Mouse (Mus musculus): Measurements from ENCODE around the gene Tmem168. TPM values are rescaled to one million over a fixed set of nuclear protein-coding genes. Genes with fewer than 3 reads are reported as not detected.

Tmem168 gene
- total RNA-seq, 1 experiment from 2014 or later, result 30.9 TPM

GRCm38 (mm10) chr6:13586560-13586959 lies 21.3 kb downstream of the Tmem168 start:
- no peak for ATAC-seq (replicated peaks; ENCODE audit: low read depth, poor library complexity, severe bottlenecking)

DNA sequence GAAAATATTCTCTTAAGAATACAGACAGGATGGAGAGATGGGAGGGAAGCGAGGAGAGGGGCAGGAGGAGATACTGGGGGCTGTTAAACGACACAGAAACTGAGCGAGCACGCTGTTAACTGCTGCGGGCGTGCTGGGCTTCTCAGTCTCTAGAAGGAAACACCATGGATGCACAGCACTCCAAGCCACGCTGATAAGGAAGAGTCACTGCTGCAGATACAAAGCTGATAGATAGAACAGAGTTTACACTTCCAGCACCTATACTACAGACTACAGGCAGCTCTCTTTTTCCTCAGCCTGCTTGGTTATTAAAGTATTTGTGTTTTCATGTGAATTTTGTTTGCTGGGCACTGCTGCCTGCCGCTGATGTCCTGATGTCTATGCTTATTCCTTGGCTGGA lies 21.7 kb downstream of the Tmem168 start:
- ATAC-seq (replicated peaks; ENCODE audit: low read depth, poor library complexity, severe bottlenecking), result no peak

DNA sequence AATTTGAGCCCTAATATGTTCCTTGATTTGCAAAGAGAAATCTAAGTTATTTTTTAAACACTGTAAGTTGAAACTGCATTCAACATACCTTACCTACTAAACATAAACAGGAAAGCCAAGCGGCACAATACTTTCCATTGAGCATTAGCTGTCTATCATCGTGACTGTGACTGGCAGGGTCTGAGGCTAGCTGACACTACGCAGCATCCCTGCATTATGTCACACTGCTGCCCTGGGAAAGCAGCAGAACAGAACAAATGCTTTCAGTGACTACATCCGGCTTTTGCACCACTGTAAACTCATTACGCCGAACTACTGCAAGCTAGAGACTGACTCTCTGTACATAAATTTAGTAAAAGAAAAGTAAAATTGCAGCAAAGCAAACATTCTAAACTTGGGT lies 23.1 kb downstream of the Tmem168 start:
- no peak for ATAC-seq (replicated peaks; ENCODE audit: low read depth, poor library complexity, severe bottlenecking)

- no peak for ATAC-seq (replicated peaks; ENCODE audit: low read depth, poor library complexity, severe bottlenecking)
Observed at GRCm38 (mm10) chr6:13582075-13582474, 25.8 kb downstream of the Tmem168 start.

- ATAC-seq (replicated peaks; ENCODE audit: low read depth, poor library complexity, severe bottlenecking), result 0 out of 2 replicates have a peak, but pooled peaks have one; percentile 56
Observed at GRCm38 (mm10) chr6:13565734-13566133, 42.2 kb downstream of the Tmem168 start.

DNA sequence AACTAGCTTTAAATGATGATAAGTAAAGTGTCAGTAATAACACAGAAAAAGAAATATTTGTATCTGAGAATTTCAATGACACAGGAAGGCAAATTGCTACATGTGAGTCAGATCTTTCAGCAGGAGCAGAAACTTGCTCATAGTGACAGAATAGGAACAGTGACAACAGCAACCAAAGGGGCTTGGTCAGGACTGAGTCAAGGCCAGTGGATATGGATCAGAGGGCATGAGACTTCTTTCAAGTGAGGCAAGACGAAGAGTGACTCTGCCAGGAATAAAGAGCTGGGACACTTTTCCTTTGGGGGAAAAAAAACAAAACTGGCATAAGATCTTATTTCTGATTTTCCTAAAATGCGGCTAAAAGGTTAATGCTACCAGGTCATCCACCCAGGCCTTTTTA lies 52.6 kb downstream of the Tmem168 start:
- no peak for ATAC-seq (replicated peaks; ENCODE audit: low read depth, poor library complexity, severe bottlenecking)

- ATAC-seq (replicated peaks; ENCODE audit: low read depth, poor library complexity, severe bottlenecking), result no peak
Observed at GRCm38 (mm10) chr6:13541761-13542160, 66.1 kb downstream of the Tmem168 start.

DNA sequence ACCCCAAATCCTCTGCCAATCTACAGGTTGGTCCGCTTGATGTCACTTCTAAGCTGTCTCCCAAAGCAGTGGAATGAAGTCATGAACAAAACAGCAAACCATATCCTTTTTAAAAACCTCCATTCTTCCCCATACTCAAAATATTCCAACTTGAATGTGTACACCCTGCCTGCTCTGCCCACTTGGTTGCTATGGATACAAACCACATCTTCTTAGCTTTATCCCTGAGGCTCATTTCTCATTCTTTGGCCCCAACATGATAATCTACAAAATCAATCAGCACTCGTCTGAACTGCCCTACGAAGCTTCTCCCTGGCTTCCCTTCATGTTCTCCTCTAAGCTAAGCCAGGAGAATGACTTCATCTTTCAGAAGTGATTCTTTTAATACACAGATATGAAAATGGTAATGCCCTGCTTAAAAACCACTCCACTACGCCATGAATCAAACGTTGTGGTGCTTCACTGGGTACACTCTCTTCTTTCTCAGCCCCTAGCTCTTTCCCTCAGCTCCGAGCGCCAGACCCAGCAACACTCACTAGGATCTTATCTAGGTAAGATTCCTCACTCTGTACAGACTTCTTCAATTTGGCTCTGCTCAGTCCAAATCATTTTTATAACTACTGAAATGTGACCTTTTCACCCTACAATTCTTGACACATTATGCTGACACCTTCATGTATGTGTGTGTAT lies 70.5 kb downstream of the Tmem168 start:
- no peak for ATAC-seq (replicated peaks; ENCODE audit: low read depth, poor library complexity, severe bottlenecking)

Other genes with a start within 250 kb of the Tmem168 start
- 7.3 and 10.6 TPM in 2 replicates for gene Bmt2, start 69.9 kb upstream of the Tmem168 start, total RNA-seq (2017)
- gene Gpr85, start 231.8 kb upstream of the Tmem168 start, total RNA-seq (2017), result 0.05 TPM in 1 of 2 replicates, not detected in the other